In the genomic region with DNA sequence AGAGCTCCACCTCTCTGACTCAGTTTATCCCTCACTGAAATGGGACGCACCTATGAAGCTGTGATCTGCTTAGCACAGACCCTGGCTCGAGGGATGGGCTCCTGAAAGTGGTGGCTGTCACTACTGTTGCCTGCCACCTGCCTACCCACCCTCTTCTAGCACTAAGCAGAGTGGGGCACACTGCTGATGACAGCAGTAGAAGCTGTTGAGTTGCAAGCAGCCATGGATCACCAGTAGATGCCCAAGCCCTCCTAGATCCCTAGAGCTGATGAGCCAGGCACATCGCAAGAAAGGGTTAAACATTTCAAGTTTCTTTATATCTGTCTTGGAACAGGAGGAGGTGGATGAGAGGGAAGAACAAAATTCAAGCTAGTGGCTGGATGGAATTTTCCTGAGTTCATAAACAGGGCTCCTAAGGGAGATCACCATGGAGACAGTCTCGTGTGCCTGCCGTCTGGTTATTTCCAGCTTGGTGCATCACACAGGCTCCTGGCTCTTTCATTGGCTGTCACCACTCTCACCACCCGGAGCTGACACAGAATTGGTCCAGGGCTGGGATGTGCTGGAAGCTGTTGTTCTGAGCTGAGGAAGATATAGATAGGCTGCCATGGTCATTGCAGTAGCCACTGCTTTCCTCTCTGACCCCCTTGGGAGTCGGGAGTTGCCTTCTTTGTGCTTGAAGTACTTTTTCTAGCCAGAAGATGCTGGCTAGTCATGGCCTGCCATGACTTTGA, we compare ENCODE assay signal across 8 mouse cellular contexts. TPM values are rescaled to one million over a fixed set of nuclear protein-coding genes. Genes with fewer than 3 reads are reported as not detected.
DNase-seq lines count a peak whose midpoint lies in the region; ATAC-seq and TF ChIP-seq lines count a peak whose summit lies in the region.

No protein-coding gene starts in this region.

- no peak for DNase-seq in testis, postnatal 10 days (ENCODE audit: low spot score)
- DNase-seq in forebrain, embryonic 10.5 days (ENCODE audit: extremely low spot score, low spot score), result no peak
- DNase-seq in kidney, postnatal 10 days, result peak; percentile 83
- peak; percentile 65 for DNase-seq in liver, adult 2 months (ENCODE audit: extremely low read depth, low read depth, low spot score)
- DNase-seq in retina, embryonic 14.5 days (ENCODE audit: low spot score), result peak; percentile 86
- no peak for DNase-seq in spleen, postnatal 4 days (ENCODE audit: low spot score in 2 of 2)

- 63% methylated on average over 7 of the region's 7 CpGs for WGBS in forebrain, embryonic 10.5 days
- 15% methylated on average over 7 of the region's 7 CpGs for WGBS in heart, embryonic 14.5 days
- 65% methylated on average over 7 of the region's 7 CpGs for WGBS in liver, adult 2 months

- no peaks in the 10 kb centered on the region for H3K27me3 ChIP-seq in testis, adult 2 months (ENCODE audit: control insufficient read depth, insufficient read depth, low read length)
- H3K27me3 ChIP-seq in forebrain, embryonic 10.5 days (ENCODE audit: poor library complexity, severe bottlenecking), result no peaks in the 10 kb centered on the region
- no peaks in the 10 kb centered on the region for H3K27me3 ChIP-seq in heart, embryonic 14.5 days (ENCODE audit: control insufficient read depth, insufficient read depth, low read length)
- H3K27me3 ChIP-seq in liver, adult 2 months (ENCODE audit: control insufficient read depth, insufficient read depth, low read length), result no peaks in the 10 kb centered on the region

- H3K27ac ChIP-seq in testis, adult 2 months (ENCODE audit: control insufficient read depth, insufficient read depth, low read depth, low read length), result peak overlapping the region; percentile 72
- H3K27ac ChIP-seq in forebrain, embryonic 10.5 days, result peak overlapping the region; percentile 86
- H3K27ac ChIP-seq in heart, embryonic 14.5 days (replicated peaks in 1 of 2; ENCODE audit: control insufficient read depth in 1 of 2, insufficient read depth in 1 of 2, low read depth in 2 of 2, low read length in 2 of 2), result peak overlapping the region; percentile 94 to 98
- H3K27ac ChIP-seq in liver, adult 2 months (replicated peaks; ENCODE audit: insufficient read depth, low read depth, low read length), result 0 out of 2 replicates have a peak overlapping the region, but pooled peaks have one; percentile 18

- no peaks in the 10 kb centered on the region for H3K9me3 ChIP-seq in forebrain, embryonic 10.5 days
- H3K9me3 ChIP-seq in heart, embryonic 14.5 days (ENCODE audit: control insufficient read depth, low read length), result no peaks in the 10 kb centered on the region

- H3K79me2 ChIP-seq in liver, adult 2 months (ENCODE audit: control insufficient read depth, insufficient read depth, low read length), result no peaks in the 10 kb centered on the region

- no peak overlapping the region for H3K4me3 ChIP-seq in testis, adult 2 months (ENCODE audit: control insufficient read depth, low read depth, low read length)
- peak overlapping the region; percentile 18; the same call in 1 of the 2 replicates for H3K4me3 ChIP-seq in forebrain, embryonic 10.5 days
- H3K4me3 ChIP-seq in heart, embryonic 14.5 days (ENCODE audit: control insufficient read depth in 1 of 2, insufficient read depth in 1 of 2, low read depth in 1 of 2, low read length in 2 of 2), result peak overlapping the region in 1 of 2 experiments; percentile 2; a peak in 1 of 4 replicates
- no peak overlapping the region for H3K4me3 ChIP-seq in liver, adult 2 months (ENCODE audit: insufficient read depth, low read depth, low read length)

- H3K9ac ChIP-seq in heart, embryonic 14.5 days (ENCODE audit: low read length), result peak overlapping the region; percentile 61
- H3K9ac ChIP-seq in liver, adult 2 months (ENCODE audit: low read depth, low read length), result no peak overlapping the region

- H3K4me1 ChIP-seq in testis, adult 2 months (ENCODE audit: control insufficient read depth, insufficient read depth, low read length), result peaks cover 16% of the 10 kb centered on the region
- peaks cover 75% of the 10 kb centered on the region for H3K4me1 ChIP-seq in forebrain, embryonic 10.5 days
- peaks cover 43 to 62% of the 10 kb centered on the region in 2 experiments for H3K4me1 ChIP-seq in heart, embryonic 14.5 days (ENCODE audit: control insufficient read depth in 2 of 2, insufficient read depth in 2 of 2, low read length in 2 of 2)
- H3K4me1 ChIP-seq in liver, adult 2 months (ENCODE audit: control insufficient read depth, insufficient read depth, low read length), result peaks cover 22% of the 10 kb centered on the region

- H3K36me3 ChIP-seq in testis, adult 2 months (ENCODE audit: control insufficient read depth, insufficient read depth, low read length), result no peaks in the 10 kb centered on the region
- no peaks in the 10 kb centered on the region for H3K36me3 ChIP-seq in forebrain, embryonic 10.5 days (replicated peaks)
- no peaks in the 10 kb centered on the region for H3K36me3 ChIP-seq in heart, embryonic 14.5 days (ENCODE audit: control insufficient read depth, insufficient read depth, low read length)
- H3K36me3 ChIP-seq in liver, adult 2 months (ENCODE audit: control insufficient read depth, insufficient read depth, low read length), result no peaks in the 10 kb centered on the region

- ATAC-seq in heart, embryonic 14.5 days (ENCODE audit: insufficient number of reproducible peaks, insufficient read depth, low FRiP score, low read depth), result peak; percentile 84

- no peak for TF ChIP-seq POLR2A in testis, adult 2 months (IDR thresholded peaks at IDR 0.05; ENCODE audit: control insufficient read depth, low read depth, low read length)
- no peak for TF ChIP-seq POLR2A in liver, adult 2 months (IDR thresholded peaks at IDR 0.05; ENCODE audit: extremely low read depth, insufficient read depth, low read length)

- peak overlapping the region; percentile 59 for H3K4me2 ChIP-seq in heart, embryonic 14.5 days (ENCODE audit: low read length)

- no peak for TF ChIP-seq CTCF in testis, adult 2 months (IDR thresholded peaks at IDR 0.05; ENCODE audit: control insufficient read depth, insufficient read depth, insufficient replicate concordance, low read depth, low read length)
- TF ChIP-seq CTCF in liver, adult 2 months (IDR thresholded peaks at IDR 0.05; ENCODE audit: low read depth, low read length), result no peak

RNA-seq across cellular contexts. Expression of gene Scyl1, which starts 40.7 kb away (rescaled TPM):
- 43.1 and 46.7 TPM in 2 replicates for polyA plus RNA-seq in testis, adult 2 months (2012; rRNA removed)
- 63.4 and 64.6 TPM in 2 replicates for polyA plus RNA-seq in forebrain, embryonic 10.5 days (2016; fragmentation: Nextera tagmentation; extraction: Ambion mirVana)
- polyA plus RNA-seq in heart, embryonic 14.5 days (2014; fragmentation: Nextera tagmentation; extraction: Ambion mirVana), result 56.9 and 62.3 TPM in 2 replicates
- total RNA-seq in liver, adult 2 months (2014; rRNA removed), result 28.9 and 35.9 TPM in 2 replicates
- 40.9 and 46.6 TPM in 2 replicates for polyA plus RNA-seq in liver, adult 2 months (2012; rRNA removed)

Comparison
In these comparisons a context has a peak if more than half of its experiments do, and no peak if none do; other contexts are left out.
1. H3K27ac ChIP-seq: peak in every context shown above with its lines; median percentile 96 in heart, embryonic 14.5 days; 86 in forebrain, embryonic 10.5 days; 72 in testis, adult 2 months; 18 in liver, adult 2 months.
2. DNase-seq: peak in kidney, postnatal 10 days (single experiment), liver, adult 2 months (single experiment) and retina, embryonic 14.5 days (single experiment); none in testis, postnatal 10 days (single experiment), forebrain, embryonic 10.5 days (single experiment) and spleen, postnatal 4 days (0 of 2).